Mouse (Mus musculus) embryonic facial prominence, embryonic 11.5 days (tissue): ENCODE measurements around the gene Nrap. TPM values are rescaled to one million over a fixed set of nuclear protein-coding genes. Genes with fewer than 3 reads are reported as not detected.

Source experiments
- ATAC-seq: fragments of 200-750 bp; cut with Nextera tagmentation; replicated peaks from 2 replicates; pipeline ENCODE4 v1.8.0; 2017; ENCODE audit warnings: low read depth; ENCODE audit not compliant: insufficient number of reproducible peaks, low FRiP score, low TSS enrichment
- DNase-seq: peaks from one replicate; pipeline ENCODE4 v3.0.0-alpha.2; 2015; ENCODE audit warnings: low spot score
- H3K27ac ChIP-seq: fragments of 300-500 bp; sonication (generic); replicated peaks from 2 replicates; pipeline ENCODE4 v1.5.1; 2014; ENCODE audit warnings: mild to moderate bottlenecking, low read depth, low read length, control low read depth
- H3K27me3 ChIP-seq: fragments of 300-500 bp; sonication (generic); 2 replicates; pipeline ENCODE4 v1.6.1; 2014; ENCODE audit warnings: mild to moderate bottlenecking, low read length, moderate library complexity, mixed read lengths; ENCODE audit not compliant: control insufficient read depth, insufficient read depth
- H3K36me3 ChIP-seq: fragments of 300-500 bp; sonication (generic); replicated peaks from 2 replicates; pipeline ENCODE4 v1.6.1; 2014; ENCODE audit warnings: low read depth, mild to moderate bottlenecking, low read length, moderate library complexity, mixed read lengths; ENCODE audit not compliant: control insufficient read depth, insufficient read depth
- H3K4me1 ChIP-seq: fragments of 300-500 bp; sonication (generic); 2 replicates; pipeline ENCODE4 v1.6.1; 2014; ENCODE audit warnings: low read length, mixed read lengths; ENCODE audit not compliant: control insufficient read depth, insufficient read depth
- H3K4me2 ChIP-seq: fragments of 300-500 bp; sonication (generic); 2 replicates; pipeline ENCODE4 v1.6.1; 2014; ENCODE audit warnings: low read depth, mild to moderate bottlenecking, control low read depth, low read length, moderate library complexity
- H3K4me3 ChIP-seq: fragments of 300-500 bp; sonication (generic); 2 replicates; pipeline ENCODE4 v1.5.1; 2014; ENCODE audit warnings: low read depth, low read length, control low read depth
- H3K9ac ChIP-seq: fragments of 300-500 bp; sonication (generic); replicated peaks from 2 replicates; pipeline ENCODE4 v1.6.1; 2014; ENCODE audit warnings: mild to moderate bottlenecking, control low read depth, low read length
- H3K9me3 ChIP-seq: fragments of 300-500 bp; sonication (generic); replicated peaks from 2 replicates; pipeline ENCODE4 v1.6.1; 2016; ENCODE audit warnings: mild to moderate bottlenecking, low read length, inconsistent platforms, mixed read lengths; ENCODE audit not compliant: control insufficient read depth
- WGBS: fragments of 180-500 bp; shearing (Covaris S2); extraction: QIAGEN DNeasy Blood & Tissue Kit; methylation state at CpG from one replicate; pipeline ENCODE4 v1.1.7; 2014; 5-methylcytosine and 5-hydroxymethylcytosine counted together
- polyA plus RNA-seq: library from polyadenylated mRNA; unstranded; fragments of >200 nt; fragmentation: Nextera tagmentation; extraction: Ambion mirVana; gene quantifications from 2 replicates; pipeline ENCODE4 v1.2.1, GENCODE M21; 2014

The Nrap gene
- polyA plus RNA-seq, 1 experiment from 2014 or later = not detected

- ATAC-seq = no peak
- H3K9me3 ChIP-seq = no peaks in the 10 kb centered on the region
- DNase-seq = no peak
- no peak overlapping the region for H3K9ac ChIP-seq
- no peak overlapping the region for H3K27ac ChIP-seq
- H3K4me3 ChIP-seq = no peak overlapping the region
- WGBS = 85% methylated on average over 16 of the region's 16 CpGs
- H3K27me3 ChIP-seq = no peaks in the 10 kb centered on the region; the same call in 1 of the 2 replicates
- H3K4me2 ChIP-seq = no peak overlapping the region
- H3K36me3 ChIP-seq = no peaks in the 10 kb centered on the region
- H3K4me1 ChIP-seq = 0 out of 2 replicates have a peak, but pooled peaks cover 5% of the 10 kb centered on the region
Observed at GRCm38 (mm10) chr19:56395183-56395935, 5.5 kb upstream of the Nrap start.

- no peaks in the 10 kb centered on the region for H3K36me3 ChIP-seq
- H3K27ac ChIP-seq = no peak overlapping the region
- ATAC-seq (no peak), DNase-seq (no peak)
- WGBS = 86% methylated on average over 9 of the region's 9 CpGs
- no peak overlapping the region for H3K9ac ChIP-seq
- no peak overlapping the region for H3K4me3 ChIP-seq
- H3K4me2 ChIP-seq = no peak overlapping the region
- H3K9me3 ChIP-seq = no peaks in the 10 kb centered on the region
- no peaks in the 10 kb centered on the region; the same call in 1 of the 2 replicates for H3K27me3 ChIP-seq
- H3K4me1 ChIP-seq = 0 out of 2 replicates have a peak, but pooled peaks cover 5% of the 10 kb centered on the region
Observed at GRCm38 (mm10) chr19:56393311-56393866, 3.6 kb upstream of the Nrap start.

- no peaks in the 10 kb centered on the region for H3K9me3 ChIP-seq
- no peaks in the 10 kb centered on the region for H3K36me3 ChIP-seq
- H3K4me1 ChIP-seq = no peaks in the 10 kb centered on the region
- no peak overlapping the region for H3K4me2 ChIP-seq
- DNase-seq = no peak
- 79% methylated on average over 6 of the region's 6 CpGs for WGBS
- no peak overlapping the region for H3K9ac ChIP-seq
- no peaks in the 10 kb centered on the region; the same call in 1 of the 2 replicates for H3K27me3 ChIP-seq
- no peak overlapping the region for H3K4me3 ChIP-seq
- no peak overlapping the region for H3K27ac ChIP-seq
- ATAC-seq = no peak
Observed at GRCm38 (mm10) chr19:56391307-56392046, 1.6 kb upstream of the Nrap start.

- ATAC-seq = no peak
- DNase-seq = no peak
- Histone ChIP-seq H3K27ac (no peak overlapping the region), H3K4me3 (no peak overlapping the region), H3K9me3 (no peaks in the 10 kb centered on the region), H3K36me3 (no peaks in the 10 kb centered on the region), H3K27me3 (no peaks in the 10 kb centered on the region), H3K4me2 (no peak overlapping the region), H3K4me1 (no peaks in the 10 kb centered on the region), H3K9ac (no peak overlapping the region)
- WGBS = 89% methylated on average over 11 of the region's 11 CpGs
Observed at GRCm38 (mm10) chr19:56389176-56389575, 661 bp downstream of the Nrap start.

GRCm38 (mm10) chr19:56387726-56388302, 2.0 kb downstream of the Nrap start:
- Histone ChIP-seq H3K4me1 (no peaks in the 10 kb centered on the region), H3K9ac (no peak overlapping the region), H3K27me3 (no peaks in the 10 kb centered on the region), H3K4me2 (no peak overlapping the region), H3K9me3 (no peaks in the 10 kb centered on the region), H3K4me3 (no peak overlapping the region), H3K36me3 (no peaks in the 10 kb centered on the region), H3K27ac (no peak overlapping the region)
- no peak for DNase-seq
- WGBS = 84% methylated on average over 4 of the region's 4 CpGs
- no peak for ATAC-seq

GRCm38 (mm10) chr19:56386095-56386494, 3.7 kb downstream of the Nrap start:
- H3K27me3 ChIP-seq = no peaks in the 10 kb centered on the region
- 90% methylated on average over 10 of the region's 10 CpGs for WGBS
- H3K36me3 ChIP-seq = no peaks in the 10 kb centered on the region
- H3K4me2 ChIP-seq = no peak overlapping the region
- DNase-seq (no peak), ATAC-seq (no peak)
- H3K9ac ChIP-seq = no peak overlapping the region
- no peak overlapping the region for H3K27ac ChIP-seq
- H3K4me3 ChIP-seq = no peak overlapping the region
- H3K9me3 ChIP-seq = no peaks in the 10 kb centered on the region
- no peaks in the 10 kb centered on the region for H3K4me1 ChIP-seq

- H3K27ac ChIP-seq = no peak overlapping the region
- H3K9me3 ChIP-seq = no peaks in the 10 kb centered on the region
- no peak for DNase-seq
- no peak for ATAC-seq
- H3K4me3 ChIP-seq = no peak overlapping the region
- H3K36me3 ChIP-seq = no peaks in the 10 kb centered on the region
- WGBS = 83% methylated on average over 5 of the region's 5 CpGs
- H3K27me3 ChIP-seq = no peaks in the 10 kb centered on the region
- H3K9ac ChIP-seq = no peak overlapping the region
- no peaks in the 10 kb centered on the region for H3K4me1 ChIP-seq
- H3K4me2 ChIP-seq = no peak overlapping the region
Observed at GRCm38 (mm10) chr19:56385546-56385945, 4.3 kb downstream of the Nrap start.
